Mouse (Mus musculus) CD4-positive naive resting alpha-beta T cell, adult 76 days (primary cell): ENCODE data around the gene Tagap1. TPM values are rescaled to one million over a fixed set of nuclear protein-coding genes. Genes with fewer than 3 reads are reported as not detected.

Experiments used
- total RNA-seq: library from RNA; stranded (reverse); gene quantifications from one replicate; pipeline ENCODE4 v1.2.4, GENCODE M21; 2023

The Tagap1 gene
- total RNA-seq = 77.5 TPM

DNA sequence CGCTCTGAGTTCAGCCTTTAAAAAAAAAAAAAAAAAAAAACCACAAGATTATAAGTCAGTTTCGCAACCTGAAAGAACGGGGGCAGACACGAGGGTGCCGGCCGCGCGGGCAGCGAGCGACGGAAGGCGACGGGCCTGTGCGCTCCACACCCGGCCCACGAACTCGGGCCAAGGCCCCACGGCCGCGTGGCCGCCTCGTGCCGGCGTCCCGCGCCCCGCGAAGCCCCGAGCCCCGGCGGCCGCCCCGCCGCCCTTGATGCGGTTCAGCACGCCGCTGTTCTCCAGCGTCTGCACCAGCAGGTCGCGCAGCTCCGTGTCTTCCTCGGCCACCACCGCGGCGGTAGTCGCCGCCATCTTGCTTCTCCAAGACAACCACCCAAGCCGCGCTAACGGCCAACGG is at the start of gene Tagap1:
Tagap1 (minus strand) TSS at position 381 of the 400 bp plus-strand sequence.

DNA sequence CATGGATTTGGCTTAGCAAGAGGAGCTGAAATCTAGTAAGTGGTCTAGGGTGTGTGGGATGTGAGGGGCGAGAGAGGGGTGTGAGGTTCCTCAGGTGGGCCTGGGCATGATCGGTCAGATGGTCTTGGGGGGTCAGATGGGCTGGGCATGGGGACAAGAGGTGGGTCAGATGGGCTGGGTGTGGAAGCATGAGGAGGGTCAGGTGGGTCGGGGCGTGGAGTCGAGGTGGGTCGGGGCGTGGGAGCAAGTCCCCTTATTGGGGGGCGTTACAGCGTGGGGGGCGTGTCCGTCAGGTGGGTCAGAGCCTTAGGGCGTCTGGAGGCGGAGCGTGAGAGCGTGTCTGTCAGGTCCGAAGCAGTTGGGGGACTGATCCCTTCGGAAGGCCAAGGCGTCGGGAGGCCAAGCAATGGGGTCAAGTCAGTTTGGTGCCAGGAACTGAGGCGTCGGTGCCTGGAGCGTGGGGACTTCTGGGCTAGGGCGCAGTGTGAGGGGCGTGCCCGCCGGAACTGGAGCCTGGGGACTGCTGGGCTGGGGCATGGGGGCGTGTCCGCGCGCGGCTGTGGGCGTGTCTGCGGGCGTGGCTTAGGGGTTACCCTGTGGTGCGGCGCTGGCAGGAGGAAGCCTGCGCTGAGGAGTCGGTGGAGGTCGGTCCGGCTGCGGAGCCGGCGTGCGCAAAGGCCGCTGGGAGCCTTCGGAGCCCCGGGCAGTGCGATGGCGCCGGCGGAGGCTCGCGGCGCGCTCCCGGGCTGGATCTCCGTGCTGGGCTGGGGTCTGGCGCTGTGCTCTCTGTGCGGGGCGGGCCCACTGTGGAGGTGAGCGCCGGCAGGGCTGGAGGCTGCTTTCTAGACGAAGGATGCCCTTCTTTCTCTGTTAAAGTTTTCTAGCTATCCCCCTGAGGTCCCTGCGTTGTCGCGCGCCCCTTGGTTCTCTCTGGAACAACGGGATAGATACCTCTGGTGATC is 17.6 kb upstream of the Tagap1 start, which contains the start of gene Gm49721:
Gm49721 (plus strand) TSS at position 618 of the 962 bp plus-strand sequence.

DNA sequence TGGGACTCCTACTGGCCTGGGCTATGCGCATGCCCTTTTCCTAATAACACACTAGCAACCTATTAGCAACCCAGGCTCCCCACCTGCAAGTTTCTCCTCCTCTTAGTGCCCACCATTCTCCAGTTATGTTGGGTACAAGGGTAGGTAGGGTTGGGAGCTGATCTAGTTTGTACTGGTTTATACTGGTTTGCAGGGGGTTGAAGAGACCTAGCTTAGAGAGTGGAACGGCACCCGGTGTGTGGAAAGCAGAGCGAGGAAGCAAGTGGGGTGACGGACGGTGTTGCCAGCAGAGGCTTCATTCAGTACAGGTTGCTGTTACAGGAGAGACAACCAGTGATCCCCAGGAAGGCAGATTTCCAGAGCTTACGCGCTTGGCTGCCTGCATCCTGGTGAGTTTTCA is 9.4 kb upstream of the Tagap1 start, which contains the start of gene Rnaset2b:
Rnaset2b (plus strand) TSS at position 301 of the 400 bp plus-strand sequence.

DNA sequence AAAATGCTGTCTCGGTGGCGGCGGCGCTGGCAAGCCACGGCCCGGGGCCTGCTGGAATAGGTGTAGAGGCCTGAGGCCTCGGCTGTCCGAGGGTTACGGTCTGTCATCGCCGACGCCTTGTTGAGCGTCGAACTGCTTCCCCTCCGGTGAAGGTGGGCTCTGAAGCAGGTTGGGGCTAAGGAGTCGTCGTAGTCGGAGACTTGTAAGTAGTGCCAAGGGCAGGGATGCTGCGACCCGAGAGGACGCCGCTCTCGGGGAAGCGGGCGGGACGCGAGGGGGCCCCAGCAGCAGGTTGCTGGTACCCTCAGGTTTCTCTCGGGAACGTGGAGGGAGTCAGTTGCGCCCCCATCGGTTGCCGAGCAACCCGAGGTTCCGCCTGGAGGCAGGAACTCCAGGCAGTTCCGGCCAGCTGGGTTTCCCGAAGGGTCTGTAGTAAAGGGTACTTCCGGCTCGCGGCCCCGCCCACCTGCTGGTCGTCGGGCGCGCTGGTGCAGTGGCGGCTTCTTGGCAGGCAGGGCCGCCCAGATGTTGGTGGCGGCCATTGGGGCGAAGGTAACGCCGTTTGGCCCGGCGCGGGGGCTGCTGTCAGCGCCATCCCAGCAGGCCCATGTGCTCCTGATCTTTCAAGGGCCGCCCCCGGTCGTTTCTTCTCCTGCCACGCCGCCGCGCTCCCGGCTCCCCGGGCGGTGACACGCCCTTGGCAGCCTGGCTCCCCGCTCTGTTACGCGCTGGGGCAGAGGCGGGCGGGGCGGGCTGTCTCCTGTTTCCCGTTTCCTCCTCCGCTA is 12.8 kb downstream of the Tagap1 start, which contains the start of gene Rsph3b:
Rsph3b (minus strand) TSS at position 699 of the 785 bp plus-strand sequence.

Other genes with a start within 250 kb of the Tagap1 start
- gene Ezr, start 178.4 kb downstream of the Tagap1 start, total RNA-seq = 403 TPM
- gene Rsph3b, start 12.5 kb downstream of the Tagap1 start, total RNA-seq = 4.7 TPM
- gene Rnaset2b, start 9.5 kb upstream of the Tagap1 start, total RNA-seq = 269 TPM
- 1.7 TPM for gene Gm49721, start 17.7 kb upstream of the Tagap1 start, total RNA-seq
- gene Gm1604a, start 64.4 kb upstream of the Tagap1 start, total RNA-seq = not detected
- gene Rps6ka2, start 209.0 kb upstream of the Tagap1 start, total RNA-seq = 8.3 TPM